8 mouse cellular contexts compared by ENCODE assay signal in genomic region chr17:79354444-79355270, GRCm38 (mm10). TPM values are rescaled to one million over a fixed set of nuclear protein-coding genes. Genes with fewer than 3 reads are reported as not detected.
DNase-seq lines count a peak whose midpoint lies in the region; ATAC-seq lines count a peak whose summit lies in the region.

TSS of gene Cdc42ep3 (minus strand) at chr17:79355091.

- H3K9me3 ChIP-seq in hindbrain, embryonic 14.5 days (ENCODE audit: control insufficient read depth, low read length), result no peaks in the 10 kb centered on the region

- H3K27ac ChIP-seq in hindbrain, embryonic 14.5 days, result peak within 1 kb of the TSS; percentile 94

- WGBS in hindbrain, embryonic 14.5 days, result under 1% methylated on average over 70 of the region's 74 CpGs

- peak within 1 kb of the TSS; percentile 90 for H3K4me3 ChIP-seq in hindbrain, embryonic 14.5 days (replicated peaks; ENCODE audit: low read length)

- H3K9ac ChIP-seq in hindbrain, embryonic 14.5 days, result peak within 1 kb of the TSS; percentile 93

- peaks cover 17% of the 10 kb centered on the region for H3K4me1 ChIP-seq in hindbrain, embryonic 14.5 days (replicated peaks; ENCODE audit: control insufficient read depth, insufficient read depth, low read length)

- no peaks in the 10 kb centered on the region for H3K36me3 ChIP-seq in hindbrain, embryonic 14.5 days (replicated peaks; ENCODE audit: control insufficient read depth, insufficient read depth)

- peak; percentile 50 for DNase-seq in WW6 (ENCODE audit: low read depth, low spot score)
- DNase-seq in cerebellum, postnatal 36 days, result peak; percentile 81 to 87
- peak; percentile 73 for DNase-seq in gastrocnemius, adult 18-20 months (ENCODE audit: low spot score)
- peak; percentile 76 for DNase-seq in hindbrain, embryonic 14.5 days (ENCODE audit: low spot score)
- peak; percentile 53 to 61 for DNase-seq in left cerebral cortex, adult 8-10 months (ENCODE audit: low spot score in 2 of 2)
- peak; percentile 80 for DNase-seq in right cerebral cortex, adult 18-20 months
- peak; percentile 63 to 71 for DNase-seq in urinary bladder, adult 18-20 months (ENCODE audit: low spot score in 2 of 2)

- peak within 1 kb of the TSS; percentile 78 for H3K4me2 ChIP-seq in hindbrain, embryonic 14.5 days (replicated peaks)

- H3K27me3 ChIP-seq in hindbrain, embryonic 14.5 days (ENCODE audit: control insufficient read depth, insufficient read depth, low read length), result no peaks in the 10 kb centered on the region

- ATAC-seq in hindbrain, embryonic 14.5 days (ENCODE audit: low FRiP score), result peak; percentile 83
- ATAC-seq in megakaryocyte, adult 5-6 weeks (ENCODE audit: poor library complexity, severe bottlenecking), result peak; percentile 58

RNA-seq across cellular contexts. Expression of gene Cdc42ep3, which starts in this region (rescaled TPM):
- total RNA-seq in gastrocnemius, adult 18-20 months (2021), result 10 to 100 TPM; 29.1 to 33.7 TPM
- polyA plus RNA-seq in hindbrain, embryonic 14.5 days (2014; fragmentation: Nextera tagmentation; extraction: Ambion mirVana), result 50.5 and 50.6 TPM in 2 replicates
- total RNA-seq in left cerebral cortex, adult 8-10 months (2022), result 10 to 100 TPM; 14.3 to 21.6 (median 19.5) TPM
- total RNA-seq in megakaryocyte, adult 5-6 weeks (2015), result 70.3 and 75.4 TPM in 2 replicates
- total RNA-seq in megakaryocyte, adult 5-6 weeks (2017), result 170 and 190 TPM in 2 replicates

Comparison
In these comparisons a context has a peak if more than half of its experiments do, and no peak if none do; other contexts are left out.
1. Peak in every context shown above with its lines: DNase-seq, ATAC-seq, H3K4me3 ChIP-seq and H3K27ac ChIP-seq.